Mouse (Mus musculus) hindbrain, embryonic 15.5 days (tissue): ENCODE results near the gene Prtn3. TPM values are rescaled to one million over a fixed set of nuclear protein-coding genes. Genes with fewer than 3 reads are reported as not detected.

ENCODE experiments used
- ATAC-seq: fragments of 200-750 bp; cut with Nextera tagmentation; 2 replicates; pipeline ENCODE4 v1.8.0; 2017; ENCODE audit warnings: low read depth, moderate number of reproducible peaks, moderate TSS enrichment; ENCODE audit not compliant: low FRiP score
- H3K27ac ChIP-seq: fragments of 300-500 bp; sonication (generic); replicated peaks from 2 replicates; pipeline ENCODE4 v1.5.1; 2015; ENCODE audit warnings: mild to moderate bottlenecking, inconsistent platforms
- H3K27me3 ChIP-seq: fragments of 300-500 bp; sonication (generic); 2 replicates; pipeline ENCODE4 v1.6.1; 2015; ENCODE audit warnings: control low read depth, inconsistent platforms
- H3K36me3 ChIP-seq: fragments of 300-500 bp; sonication (generic); 2 replicates; pipeline ENCODE4 v1.6.1; 2015; ENCODE audit warnings: control low read depth, inconsistent platforms
- H3K4me1 ChIP-seq: fragments of 300-500 bp; sonication (generic); replicated peaks from 2 replicates; pipeline ENCODE4 v1.6.1; 2015; ENCODE audit warnings: control low read depth, inconsistent platforms
- H3K4me2 ChIP-seq: fragments of 300-500 bp; sonication (generic); 2 replicates; pipeline ENCODE4 v1.6.1; 2015; ENCODE audit warnings: moderate library complexity, mild to moderate bottlenecking, inconsistent platforms
- H3K4me3 ChIP-seq: fragments of 300-500 bp; sonication (generic); 2 replicates; pipeline ENCODE4 v1.5.1; 2015; ENCODE audit warnings: mild to moderate bottlenecking, inconsistent platforms
- H3K9ac ChIP-seq: fragments of 300-500 bp; sonication (generic); 2 replicates; pipeline ENCODE4 v1.6.1; 2015; ENCODE audit warnings: inconsistent platforms
- H3K9me3 ChIP-seq: fragments of 300-500 bp; sonication (generic); 2 replicates; pipeline ENCODE4 v1.6.1; 2016; ENCODE audit warnings: control low read depth, inconsistent platforms
- WGBS: fragments of 180-500 bp; shearing (Covaris S2); methylation state at CpG from one replicate; pipeline ENCODE4 v1.1.7; 2015; 5-methylcytosine and 5-hydroxymethylcytosine counted together
- polyA plus RNA-seq: library from polyadenylated mRNA; unstranded; fragments of >200 nt; fragmentation: Nextera tagmentation; extraction: Ambion mirVana; gene quantifications from 2 replicates; pipeline ENCODE4 v1.2.1, GENCODE M21; 2015

The Prtn3 gene
- polyA plus RNA-seq, 1 experiment from 2014 or later, result 11.0 TPM

DNA sequence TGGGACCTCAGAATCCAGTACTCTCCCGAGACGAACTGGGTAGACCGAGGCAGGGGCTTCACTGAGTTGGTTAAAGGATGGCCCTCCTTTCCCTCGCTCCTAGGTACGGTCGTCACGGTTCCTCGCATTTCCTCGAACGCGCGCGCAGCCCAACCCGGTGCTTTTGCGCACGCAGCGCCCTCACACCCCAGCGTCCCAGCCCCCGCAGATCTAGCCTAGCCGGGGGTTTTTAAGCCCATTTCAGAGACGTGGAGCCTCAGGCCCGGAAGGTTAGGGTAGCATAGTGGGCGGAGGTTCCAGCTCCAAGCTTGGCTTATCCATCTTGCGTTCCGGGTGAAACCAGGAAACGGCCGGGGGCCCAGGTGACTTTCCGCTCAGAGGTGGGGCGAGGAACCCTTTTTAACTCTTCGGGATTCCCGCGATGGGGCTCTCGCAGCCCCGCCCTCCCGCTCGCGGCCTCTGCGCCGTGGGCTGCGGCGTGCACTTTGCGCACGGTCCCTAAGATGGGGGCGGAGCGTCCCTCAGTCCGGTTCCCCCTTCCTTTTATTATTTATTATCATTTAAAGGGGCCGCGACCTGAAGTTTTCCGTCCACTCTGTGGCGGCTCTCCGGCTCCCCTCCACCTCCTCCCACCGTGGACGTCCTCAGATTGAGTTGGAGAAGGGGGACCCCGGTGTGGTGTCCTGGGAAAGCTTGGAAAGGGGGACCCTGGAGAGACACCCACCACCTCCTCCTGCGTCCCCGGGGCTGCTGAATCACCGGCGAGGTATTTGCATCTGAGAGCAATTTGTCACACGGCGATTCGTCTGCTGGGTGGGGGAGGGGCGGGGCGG lies 52.4 kb downstream of the Prtn3 start, which contains the start of gene Arid3a:
Gene Arid3a (plus strand): TSS at position 553 of the 833 bp plus-strand sequence.
- no peaks in the 10 kb centered on the region for H3K9me3 ChIP-seq
- peak; percentile 77 for ATAC-seq

DNA sequence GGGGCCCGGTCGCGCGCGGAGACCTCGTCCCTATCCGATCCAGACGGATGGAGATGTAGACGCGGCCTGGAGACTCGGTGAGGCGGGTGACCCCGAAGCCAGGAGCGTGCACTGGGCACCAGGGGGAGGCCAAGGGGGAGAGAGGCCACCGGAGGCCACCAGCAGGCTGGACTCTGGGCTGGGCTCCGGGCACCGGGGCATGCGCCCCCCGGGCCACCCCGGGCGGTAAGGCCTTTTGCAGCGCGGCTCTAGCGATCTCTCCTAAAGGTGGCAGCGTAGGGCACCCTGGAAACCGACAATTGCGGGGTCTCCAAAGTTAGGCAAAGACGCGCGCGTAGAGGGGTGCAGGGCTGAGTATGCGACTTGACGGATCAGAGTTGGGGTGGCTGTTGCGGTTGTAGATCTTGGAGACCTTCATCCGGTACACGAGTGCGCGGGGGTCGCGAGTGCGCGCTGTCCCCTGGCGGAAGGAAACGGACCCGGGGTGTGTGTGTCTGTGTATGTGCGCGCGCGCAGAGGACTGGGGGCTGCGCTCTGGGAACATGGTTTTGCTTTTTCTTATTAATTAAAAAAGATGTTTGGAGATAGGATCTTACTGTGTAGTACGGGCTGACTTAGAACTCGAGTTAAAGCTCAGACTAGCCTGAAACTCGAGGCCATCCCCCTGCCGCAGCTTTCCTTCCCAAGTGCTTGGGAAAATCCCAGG lies 53.2 kb downstream of the Prtn3 start:
- H3K4me2 ChIP-seq, result peak overlapping the region; percentile 93
- H3K27ac ChIP-seq, result peak overlapping the region; percentile 92
- WGBS, result under 1% methylated on average over 54 of the region's 54 CpGs
- H3K36me3 ChIP-seq, result 0 out of 2 replicates have a peak, but pooled peaks cover 4% of the 10 kb centered on the region
- H3K9me3 ChIP-seq, result no peaks in the 10 kb centered on the region
- H3K27me3 ChIP-seq, result peaks cover 17% of the 10 kb centered on the region
- peaks cover 45% of the 10 kb centered on the region for H3K4me1 ChIP-seq
- peak overlapping the region; percentile 96 for H3K4me3 ChIP-seq
- peak overlapping the region; percentile 89 for H3K9ac ChIP-seq
- ATAC-seq, result peak; percentile 40

More for the DNA sequence above, 52.4 kb downstream of the Prtn3 start, which contains the start of gene Arid3a:
- peak within 1 kb of the TSS; percentile 96 for H3K4me3 ChIP-seq
- peaks cover 39% of the 10 kb centered on the region for H3K4me1 ChIP-seq
- H3K27me3 ChIP-seq, result peaks cover 25% of the 10 kb centered on the region
- H3K36me3 ChIP-seq, result no peaks in the 10 kb centered on the region
- H3K4me2 ChIP-seq, result peak within 1 kb of the TSS; percentile 93
- H3K9ac ChIP-seq, result peak within 1 kb of the TSS; percentile 89
- H3K27ac ChIP-seq, result peak within 1 kb of the TSS; percentile 92
- WGBS, result under 1% methylated on average over 63 of the region's 63 CpGs

DNA sequence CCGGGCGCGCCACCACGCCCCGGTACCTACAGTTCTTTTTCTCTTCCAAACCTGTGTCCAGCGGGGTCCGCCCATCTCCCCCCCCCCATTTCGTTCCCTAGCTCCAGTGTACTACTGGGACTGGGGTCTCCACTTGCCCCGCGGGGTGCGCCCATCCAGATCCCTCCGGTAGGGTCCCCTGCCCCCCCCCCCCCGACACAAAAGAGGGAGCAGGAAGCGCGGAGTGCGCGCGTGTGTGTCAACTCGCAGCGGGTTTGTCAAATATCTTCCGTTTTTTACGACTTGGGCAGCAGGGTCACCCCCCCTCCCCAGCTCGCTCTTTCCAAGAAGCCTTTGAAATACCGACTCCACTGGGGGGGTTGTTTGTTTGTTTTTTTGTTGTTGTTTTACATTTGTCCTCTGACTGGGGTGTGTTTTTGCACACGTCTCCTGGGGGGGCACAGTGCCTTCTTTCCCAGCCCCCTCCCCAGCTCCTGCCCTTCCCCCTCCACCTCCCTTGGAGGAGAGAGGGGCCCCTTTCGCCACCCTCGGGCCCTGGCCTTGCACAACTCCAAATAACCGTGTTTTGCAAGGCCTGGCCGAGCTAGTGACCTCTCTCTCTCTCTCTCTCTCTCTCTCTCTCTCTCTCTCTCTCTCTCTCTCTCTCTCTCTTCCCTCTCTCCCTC lies 53.9 kb downstream of the Prtn3 start:
- peak overlapping the region; percentile 96 for H3K4me3 ChIP-seq
- H3K27ac ChIP-seq, result peak overlapping the region; percentile 92
- 0 out of 2 replicates have a peak, but pooled peaks cover 4% of the 10 kb centered on the region for H3K36me3 ChIP-seq
- no peaks in the 10 kb centered on the region for H3K9me3 ChIP-seq
- ATAC-seq, result no peak
- peaks cover 51% of the 10 kb centered on the region for H3K4me1 ChIP-seq
- WGBS, result 2% methylated on average over 29 of the region's 29 CpGs
- peak overlapping the region; percentile 93 for H3K4me2 ChIP-seq
- H3K27me3 ChIP-seq, result peaks cover 10% of the 10 kb centered on the region
- peak overlapping the region; percentile 89 for H3K9ac ChIP-seq

DNA sequence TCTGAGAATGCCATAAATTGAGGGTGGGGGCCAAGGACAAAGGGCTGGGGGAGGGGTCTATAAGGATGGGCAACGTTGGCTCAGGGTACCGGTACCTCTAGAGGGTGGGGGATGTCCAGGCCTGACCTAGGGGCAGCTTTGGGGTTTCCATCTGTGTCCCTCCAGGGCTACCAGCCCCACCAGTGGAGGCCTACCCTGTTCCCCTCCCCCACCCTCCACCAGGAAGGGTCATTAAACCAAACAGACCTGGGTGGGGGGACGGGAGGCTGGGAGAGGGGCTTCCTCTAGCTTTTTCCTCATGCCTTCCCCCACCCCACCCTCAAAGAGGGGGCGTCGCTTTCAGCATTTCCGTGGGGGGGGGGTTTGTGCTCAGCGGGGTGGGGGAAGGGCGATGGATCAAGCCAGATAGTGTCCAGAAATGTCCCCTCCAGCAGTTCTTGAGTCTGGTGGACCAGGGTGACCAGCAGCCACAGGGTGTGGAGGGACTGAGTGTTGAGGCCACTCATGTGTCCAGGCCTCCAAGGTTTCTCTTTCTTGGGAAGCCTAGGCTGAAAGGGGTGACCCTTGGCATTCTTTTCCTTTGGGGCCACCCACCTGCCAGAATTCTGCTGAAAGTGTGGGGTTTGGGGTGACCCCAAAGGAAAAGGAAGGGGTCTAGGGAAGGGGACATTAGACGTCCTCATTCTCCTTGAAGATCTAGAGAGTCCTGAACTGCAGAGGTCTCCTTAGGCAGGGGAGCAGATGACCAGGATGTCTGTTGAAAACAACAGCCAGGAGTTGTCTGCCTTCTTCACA lies 54.8 kb downstream of the Prtn3 start:
- Histone ChIP-seq H3K4me3 (peak overlapping the region; percentile 96), H3K9ac (peak overlapping the region; percentile 51), H3K27me3 (0 out of 2 replicates have a peak, but pooled peaks cover 2% of the 10 kb centered on the region), H3K9me3 (no peaks in the 10 kb centered on the region), H3K36me3 (0 out of 2 replicates have a peak, but pooled peaks cover 4% of the 10 kb centered on the region), H3K4me2 (peak overlapping the region; percentile 93), H3K27ac (peak overlapping the region; percentile 92), H3K4me1 (peaks cover 61% of the 10 kb centered on the region)
- 27% methylated on average over 9 of the region's 9 CpGs for WGBS
- ATAC-seq, result no peak

DNA sequence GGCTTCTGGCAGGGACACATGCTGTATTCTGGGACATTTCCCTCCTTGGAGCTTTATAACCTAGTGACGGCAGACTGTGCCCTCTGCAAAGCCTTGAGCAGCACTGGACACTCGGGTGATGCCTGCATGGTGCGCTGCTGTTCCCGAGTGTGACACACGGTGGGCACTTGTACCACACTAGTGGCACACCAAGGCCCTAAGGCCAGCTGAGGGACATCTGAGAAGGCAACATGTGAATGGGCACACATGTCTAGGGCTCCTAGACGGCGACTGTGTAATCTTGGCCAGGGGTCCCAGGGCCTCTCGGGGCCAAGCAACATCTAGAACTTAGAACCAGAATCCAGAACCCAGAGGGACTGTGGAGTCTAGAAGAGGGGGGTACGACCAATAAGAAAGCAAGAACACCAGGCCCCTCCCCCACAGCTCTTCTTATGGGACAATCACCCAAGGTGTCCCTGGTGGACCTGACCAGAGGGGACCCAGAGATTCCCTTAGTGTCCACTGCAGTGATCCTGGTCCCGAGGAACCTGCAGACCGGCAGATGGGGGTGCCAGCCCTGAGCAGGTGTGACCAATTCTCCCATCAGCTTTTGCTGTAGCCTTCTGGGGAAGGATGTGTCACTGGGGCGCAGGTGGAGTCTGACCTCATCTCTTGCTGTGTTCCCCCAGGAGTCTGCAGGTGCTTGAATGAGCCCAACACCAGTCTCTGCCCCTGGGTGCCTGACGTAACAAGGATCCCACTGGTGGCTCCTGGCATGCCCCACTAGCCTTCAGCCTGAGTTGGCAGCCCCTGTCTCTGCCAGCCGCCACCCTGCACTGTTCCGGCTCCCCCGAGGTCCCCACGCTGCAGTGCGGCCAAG lies 55.9 kb downstream of the Prtn3 start:
- H3K9me3 ChIP-seq, result no peaks in the 10 kb centered on the region
- no peak for ATAC-seq
- H3K27ac ChIP-seq, result no peak overlapping the region; the same call in 1 of the 2 replicates
- no peak overlapping the region for H3K9ac ChIP-seq
- H3K4me2 ChIP-seq, result peak overlapping the region; percentile 93; the same call in 1 of the 2 replicates
- no peaks in the 10 kb centered on the region for H3K27me3 ChIP-seq
- WGBS, result 71% methylated on average over 18 of the region's 18 CpGs
- H3K4me3 ChIP-seq, result no peak overlapping the region
- 0 out of 2 replicates have a peak, but pooled peaks cover 4% of the 10 kb centered on the region for H3K36me3 ChIP-seq
- H3K4me1 ChIP-seq, result peaks cover 64% of the 10 kb centered on the region

DNA sequence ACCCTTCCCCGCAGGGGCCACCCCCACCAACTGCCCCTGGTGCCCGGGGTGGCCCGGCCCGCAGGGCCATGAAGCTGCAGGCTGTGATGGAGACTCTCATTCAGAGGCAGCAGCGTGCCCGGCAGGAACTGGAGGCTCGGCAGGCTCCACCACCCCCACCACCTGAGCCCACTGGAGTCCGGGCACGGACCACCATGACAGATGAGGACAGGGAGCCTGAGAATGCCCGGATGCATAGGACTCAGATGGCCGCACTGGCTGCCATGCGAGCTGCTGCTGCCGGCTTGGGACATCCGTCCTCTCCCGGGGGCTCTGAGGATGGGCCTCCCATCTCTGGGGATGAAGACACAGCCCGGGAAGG lies 56.5 kb downstream of the Prtn3 start:
- H3K36me3 ChIP-seq, result 0 out of 2 replicates have a peak, but pooled peaks cover 4% of the 10 kb centered on the region
- no peak overlapping the region for H3K27ac ChIP-seq
- peaks cover 59% of the 10 kb centered on the region for H3K4me1 ChIP-seq
- H3K27me3 ChIP-seq, result no peaks in the 10 kb centered on the region
- no peak overlapping the region for H3K9ac ChIP-seq
- H3K4me2 ChIP-seq, result peak overlapping the region; percentile 19; the same call in 1 of the 2 replicates
- ATAC-seq, result no peak
- H3K9me3 ChIP-seq, result no peaks in the 10 kb centered on the region
- H3K4me3 ChIP-seq, result no peak overlapping the region
- WGBS, result 57% methylated on average over 16 of the region's 16 CpGs

DNA sequence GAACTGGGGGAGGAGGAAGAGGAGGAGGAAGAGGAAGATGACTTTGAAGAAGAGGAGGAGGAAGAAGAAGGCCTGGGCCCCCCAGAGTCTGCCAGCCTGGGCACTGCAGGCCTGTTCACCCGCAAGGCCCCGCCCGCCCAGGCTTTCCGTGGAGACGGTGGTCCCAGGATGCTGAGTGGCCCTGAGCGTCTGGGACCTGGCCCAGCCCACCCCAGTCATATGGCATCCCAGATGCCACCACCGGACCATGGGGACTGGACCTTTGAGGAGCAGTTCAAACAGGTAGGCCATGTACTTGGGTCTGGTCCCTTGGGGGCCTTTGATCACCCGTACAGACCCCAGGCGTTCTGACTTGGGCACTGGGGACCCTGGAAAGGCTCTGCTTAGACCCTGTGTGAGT lies 57.5 kb downstream of the Prtn3 start:
- Histone ChIP-seq H3K9ac (no peak overlapping the region), H3K9me3 (no peaks in the 10 kb centered on the region), H3K4me1 (peaks cover 58% of the 10 kb centered on the region), H3K4me3 (no peak overlapping the region), H3K27ac (0 out of 2 replicates have a peak overlapping the region, but pooled peaks have one; percentile 36), H3K4me2 (no peak overlapping the region), H3K36me3 (0 out of 2 replicates have a peak, but pooled peaks cover 4% of the 10 kb centered on the region), H3K27me3 (no peaks in the 10 kb centered on the region)
- ATAC-seq, result no peak
- 77% methylated on average over 9 of the region's 9 CpGs for WGBS

DNA sequence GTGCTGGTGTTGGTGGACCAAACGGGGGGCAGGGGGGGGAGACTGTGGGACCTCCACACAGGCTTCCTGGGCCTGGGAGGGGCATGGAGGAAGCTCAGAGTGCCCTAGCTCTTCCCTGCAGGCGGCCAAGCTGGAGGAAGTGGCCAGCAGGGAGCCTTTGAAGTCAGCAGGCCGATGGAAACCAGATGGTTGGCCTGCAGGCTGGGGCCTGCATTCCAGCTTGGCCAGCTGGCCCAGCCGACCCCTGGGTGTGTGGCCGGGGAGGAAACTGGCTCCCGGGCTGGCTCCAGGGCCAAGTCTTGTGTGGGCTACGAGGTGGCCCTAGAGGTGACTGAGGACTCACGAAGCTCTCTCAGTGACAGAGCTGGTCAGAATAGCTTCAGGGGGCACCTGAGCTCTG lies 58.5 kb downstream of the Prtn3 start:
- no peak for ATAC-seq
- H3K4me2 ChIP-seq, result 0 out of 2 replicates have a peak overlapping the region, but pooled peaks have one; percentile 11
- H3K36me3 ChIP-seq, result 0 out of 2 replicates have a peak, but pooled peaks cover 4% of the 10 kb centered on the region
- WGBS, result 19% methylated on average over 8 of the region's 8 CpGs
- H3K27ac ChIP-seq, result peak overlapping the region; percentile 36
- no peaks in the 10 kb centered on the region for H3K27me3 ChIP-seq
- H3K9ac ChIP-seq, result no peak overlapping the region
- no peak overlapping the region for H3K4me3 ChIP-seq
- peaks cover 67% of the 10 kb centered on the region for H3K4me1 ChIP-seq
- no peaks in the 10 kb centered on the region for H3K9me3 ChIP-seq
